Mouse (Mus musculus) midbrain, embryonic 12.5 days (tissue): ENCODE measurements around the gene Lman1l. TPM values are rescaled to one million over a fixed set of nuclear protein-coding genes. Genes with fewer than 3 reads are reported as not detected.
A peak's percentile ranks its signal among the peaks of the same experiment; 100 is the strongest.

Source experiments
- ATAC-seq: fragments of 200-750 bp; cut with Nextera tagmentation; 2 replicates; pipeline ENCODE4 v1.8.0; 2017; ENCODE audit warnings: low read depth, moderate TSS enrichment, moderate library complexity; ENCODE audit not compliant: low FRiP score
- H3K27ac ChIP-seq: fragments of 300-500 bp; sonication (generic); replicated peaks from 2 replicates; pipeline ENCODE4 v1.5.1; 2016; ENCODE audit warnings: mild to moderate bottlenecking
- H3K27me3 ChIP-seq: fragments of 300-500 bp; sonication (generic); 2 replicates; pipeline ENCODE4 v1.6.1; 2016; ENCODE audit warnings: mild to moderate bottlenecking
- H3K36me3 ChIP-seq: fragments of 300-500 bp; sonication (generic); 2 replicates; pipeline ENCODE4 v1.6.1; 2016
- H3K4me1 ChIP-seq: fragments of 300-500 bp; sonication (generic); 2 replicates; pipeline ENCODE4 v1.6.1; 2016
- H3K4me2 ChIP-seq: fragments of 300-500 bp; sonication (generic); replicated peaks from 2 replicates; pipeline ENCODE4 v1.6.1; 2016; ENCODE audit warnings: mild to moderate bottlenecking, moderate library complexity
- H3K4me3 ChIP-seq: fragments of 300-500 bp; sonication (generic); 2 replicates; pipeline ENCODE4 v1.5.1; 2016; ENCODE audit warnings: mild to moderate bottlenecking
- H3K9ac ChIP-seq: fragments of 300-500 bp; sonication (generic); replicated peaks from 2 replicates; pipeline ENCODE4 v1.6.1; 2016; ENCODE audit warnings: mild to moderate bottlenecking, moderate library complexity
- H3K9me3 ChIP-seq: fragments of 300-500 bp; sonication (generic); 2 replicates; pipeline ENCODE4 v1.6.1; 2016; ENCODE audit warnings: mild to moderate bottlenecking
- WGBS: fragments of 180-500 bp; shearing (Covaris S2); methylation state at CpG from one replicate; pipeline ENCODE4 v1.1.7; 2016; 5-methylcytosine and 5-hydroxymethylcytosine counted together
- polyA plus RNA-seq: library from polyadenylated mRNA; unstranded; fragments of >200 nt; fragmentation: Nextera tagmentation; extraction: Ambion mirVana; gene quantifications from 2 replicates; pipeline ENCODE4 v1.2.1, GENCODE M21; 2016

Lman1l gene
- polyA plus RNA-seq, 1 experiment from 2014 or later = 0.10 TPM

GRCm38 (mm10) chr9:57637272-57637671 lies 16.7 kb upstream of the Lman1l start:
- Histone ChIP-seq H3K4me2 (no peak overlapping the region), H3K27me3 (no peaks in the 10 kb centered on the region), H3K4me1 (peaks cover 60% of the 10 kb centered on the region), H3K36me3 (peaks cover 13% of the 10 kb centered on the region; the same call in 1 of the 2 replicates), H3K27ac (no peak overlapping the region), H3K9ac (no peak overlapping the region), H3K4me3 (no peak overlapping the region), H3K9me3 (no peaks in the 10 kb centered on the region)
- 75% methylated on average over 3 of the region's 3 CpGs for WGBS
- ATAC-seq = no peak

- 45% methylated on average over 4 of the region's 4 CpGs for WGBS
- no peak overlapping the region for H3K4me3 ChIP-seq
- no peaks in the 10 kb centered on the region for H3K27me3 ChIP-seq
- peaks cover 43% of the 10 kb centered on the region for H3K36me3 ChIP-seq
- no peak for ATAC-seq
- H3K4me1 ChIP-seq = peaks cover 23% of the 10 kb centered on the region
- no peak overlapping the region for H3K4me2 ChIP-seq
- no peak overlapping the region for H3K9ac ChIP-seq
- H3K27ac ChIP-seq = no peak overlapping the region
- no peaks in the 10 kb centered on the region for H3K9me3 ChIP-seq
Measured at GRCm38 (mm10) chr9:57633481-57634024, 13.0 kb upstream of the Lman1l start.

- H3K36me3 ChIP-seq = peaks cover 82% of the 10 kb centered on the region
- no peak overlapping the region for H3K4me3 ChIP-seq
- no peak overlapping the region for H3K9ac ChIP-seq
- peak; percentile 68 for ATAC-seq
- peak overlapping the region; percentile 50 for H3K27ac ChIP-seq
- H3K4me1 ChIP-seq = peaks cover 8% of the 10 kb centered on the region
- no peaks in the 10 kb centered on the region for H3K27me3 ChIP-seq
- no peak overlapping the region for H3K4me2 ChIP-seq
- 66% methylated on average over 14 of the region's 14 CpGs for WGBS
- no peaks in the 10 kb centered on the region for H3K9me3 ChIP-seq
Measured at GRCm38 (mm10) chr9:57629118-57629874, 8.7 kb upstream of the Lman1l start.

- Histone ChIP-seq H3K27me3 (no peaks in the 10 kb centered on the region), H3K9me3 (no peaks in the 10 kb centered on the region), H3K4me1 (0 out of 2 replicates have a peak, but pooled peaks cover 4% of the 10 kb centered on the region), H3K9ac (no peak overlapping the region), H3K36me3 (peaks cover 84% of the 10 kb centered on the region), H3K27ac (no peak overlapping the region), H3K4me2 (no peak overlapping the region), H3K4me3 (no peak overlapping the region)
- ATAC-seq = 0 out of 2 replicates have a peak, but pooled peaks have one; percentile 2
- 90% methylated on average over 12 of the region's 12 CpGs for WGBS
Measured at GRCm38 (mm10) chr9:57628717-57629116, 8.1 kb upstream of the Lman1l start.

- WGBS = 91% methylated on average over 11 of the region's 11 CpGs
- ATAC-seq = no peak
- Histone ChIP-seq H3K9ac (no peak overlapping the region), H3K36me3 (peaks cover 84% of the 10 kb centered on the region), H3K4me2 (no peak overlapping the region), H3K4me3 (no peak overlapping the region), H3K9me3 (no peaks in the 10 kb centered on the region), H3K4me1 (no peaks in the 10 kb centered on the region), H3K27me3 (no peaks in the 10 kb centered on the region), H3K27ac (no peak overlapping the region)
Measured at GRCm38 (mm10) chr9:57627892-57628291, 7.3 kb upstream of the Lman1l start.

- no peak for ATAC-seq
- Histone ChIP-seq H3K9me3 (no peaks in the 10 kb centered on the region), H3K4me3 (no peak overlapping the region), H3K9ac (no peak overlapping the region), H3K4me2 (no peak overlapping the region), H3K27me3 (no peaks in the 10 kb centered on the region), H3K36me3 (peaks cover 77% of the 10 kb centered on the region), H3K27ac (no peak overlapping the region), H3K4me1 (no peaks in the 10 kb centered on the region)
- WGBS = 93% methylated on average over 17 of the region's 17 CpGs
Measured at GRCm38 (mm10) chr9:57627191-57627590, 6.6 kb upstream of the Lman1l start.

GRCm38 (mm10) chr9:57625674-57626500 lies 5.3 kb upstream of the Lman1l start:
- Histone ChIP-seq H3K9ac (no peak overlapping the region), H3K4me1 (no peaks in the 10 kb centered on the region), H3K4me3 (no peak overlapping the region), H3K27me3 (no peaks in the 10 kb centered on the region), H3K9me3 (no peaks in the 10 kb centered on the region), H3K4me2 (no peak overlapping the region), H3K27ac (0 out of 2 replicates have a peak overlapping the region, but pooled peaks have one; percentile 30), H3K36me3 (peaks cover 66% of the 10 kb centered on the region)
- no peak for ATAC-seq
- WGBS = 77% methylated on average over 15 of the region's 15 CpGs

- no peaks in the 10 kb centered on the region for H3K9me3 ChIP-seq
- 85% methylated on average over 7 of the region's 7 CpGs for WGBS
- no peak overlapping the region for H3K9ac ChIP-seq
- no peak overlapping the region for H3K4me2 ChIP-seq
- peaks cover 51% of the 10 kb centered on the region for H3K36me3 ChIP-seq
- ATAC-seq = no peak
- H3K27me3 ChIP-seq = no peaks in the 10 kb centered on the region
- H3K4me1 ChIP-seq = no peaks in the 10 kb centered on the region; the same call in 1 of the 2 replicates
- H3K4me3 ChIP-seq = no peak overlapping the region
- no peak overlapping the region for H3K27ac ChIP-seq
Measured at GRCm38 (mm10) chr9:57624295-57624694, 3.7 kb upstream of the Lman1l start.

GRCm38 (mm10) chr9:57618854-57619253 lies 1.7 kb downstream of the Lman1l start:
- 78% methylated on average over 8 of the region's 8 CpGs for WGBS
- no peak for ATAC-seq
- Histone ChIP-seq H3K9ac (no peak overlapping the region), H3K27me3 (no peaks in the 10 kb centered on the region), H3K4me2 (no peak overlapping the region), H3K27ac (no peak overlapping the region), H3K4me3 (no peak overlapping the region), H3K4me1 (no peaks in the 10 kb centered on the region; the same call in 1 of the 2 replicates), H3K36me3 (no peaks in the 10 kb centered on the region), H3K9me3 (no peaks in the 10 kb centered on the region)

- WGBS = 76% methylated on average over 8 of the region's 8 CpGs
- no peak overlapping the region for H3K27ac ChIP-seq
- no peak for ATAC-seq
- H3K4me3 ChIP-seq = no peak overlapping the region
- H3K4me2 ChIP-seq = no peak overlapping the region
- no peaks in the 10 kb centered on the region for H3K9me3 ChIP-seq
- no peaks in the 10 kb centered on the region for H3K27me3 ChIP-seq
- no peaks in the 10 kb centered on the region for H3K36me3 ChIP-seq
- no peaks in the 10 kb centered on the region; the same call in 1 of the 2 replicates for H3K4me1 ChIP-seq
- no peak overlapping the region for H3K9ac ChIP-seq
Measured at GRCm38 (mm10) chr9:57617556-57618169, 2.9 kb downstream of the Lman1l start.

GRCm38 (mm10) chr9:57614786-57615185 lies 5.8 kb downstream of the Lman1l start:
- no peaks in the 10 kb centered on the region for H3K27me3 ChIP-seq
- no peak overlapping the region for H3K4me3 ChIP-seq
- H3K4me2 ChIP-seq = no peak overlapping the region
- H3K9me3 ChIP-seq = no peaks in the 10 kb centered on the region
- no peak overlapping the region for H3K27ac ChIP-seq
- no peak overlapping the region for H3K9ac ChIP-seq
- peaks cover 5% of the 10 kb centered on the region for H3K4me1 ChIP-seq
- 84% methylated on average over 4 of the region's 4 CpGs for WGBS
- no peaks in the 10 kb centered on the region for H3K36me3 ChIP-seq
- no peak for ATAC-seq
